Mouse (Mus musculus) limb, embryonic 10.5 days (tissue): ENCODE results near the gene Gm9046. TPM values are rescaled to one million over a fixed set of nuclear protein-coding genes. Genes with fewer than 3 reads are reported as not detected.

ENCODE experiments used
- polyA plus RNA-seq: library from polyadenylated mRNA; unstranded; fragments of >200 nt; fragmentation: Nextera tagmentation; extraction: Ambion mirVana; gene quantifications from 2 replicates; pipeline ENCODE4 v1.2.1, GENCODE M21; 2016

Gene Gm9046
- polyA plus RNA-seq, 1 experiment from 2014 or later, result not detected

Other genes starting within 250 kb of the Gm9046 start
- 44.4 and 57.3 TPM in 2 replicates for gene Mdm1, start 201.4 kb downstream of the Gm9046 start, polyA plus RNA-seq
- not detected in 2 replicates for gene Il22, start 138.3 kb downstream of the Gm9046 start, polyA plus RNA-seq
- 0.10 TPM in 1 of 2 replicates, not detected in the other for gene Gm32717, start 102.5 kb downstream of the Gm9046 start, polyA plus RNA-seq
- gene Gm32802, start 84.6 kb downstream of the Gm9046 start, polyA plus RNA-seq, result 0.10 TPM in 1 of 2 replicates, not detected in the other
- not detected in 2 replicates for gene Iltifb, start 48.2 kb downstream of the Gm9046 start, polyA plus RNA-seq
- gene Gm9040, start 16.3 kb downstream of the Gm9046 start, polyA plus RNA-seq, result not detected in 2 replicates
- not detected in 2 replicates for gene Gm9044, start 10.8 kb downstream of the Gm9046 start, polyA plus RNA-seq
- gene Gm9045, start 5.4 kb downstream of the Gm9046 start, polyA plus RNA-seq, result not detected in 2 replicates
- not detected in 2 replicates for gene Gm9048, start 5.4 kb upstream of the Gm9046 start, polyA plus RNA-seq
- not detected in 2 replicates for gene Gm9049, start 10.8 kb upstream of the Gm9046 start, polyA plus RNA-seq
- not detected in 2 replicates for gene Ifng, start 97.8 kb upstream of the Gm9046 start, polyA plus RNA-seq